Mouse (Mus musculus) liver, embryonic 14.5 days (tissue): ENCODE measurements around the gene Ralgapb.

ENCODE experiments used
- CTCF ChIP-seq: IDR thresholded peaks from 2 replicates; pipeline ENCODE4 v1.5.1; 2016; ENCODE audit warnings: antibody characterized with exemption, low read depth, control low read depth
- EP300 ChIP-seq: IDR thresholded peaks from 2 replicates; pipeline ENCODE4 v1.6.1; 2016; ENCODE audit warnings: antibody characterized with exemption, low read depth

GRCm38 (mm10) chr2:158449845-158450244 is 40.2 kb downstream of the Ralgapb start:
- TF ChIP-seq EP300 (no peak), CTCF (no peak)
